Mouse (Mus musculus) urinary bladder, postnatal 10 days (tissue): ENCODE data around the gene Csrp1.

Source experiments
- DNase-seq: peaks from one replicate; pipeline ENCODE4 v3.0.0; 2022; ENCODE audit warnings: low spot score

Gene Csrp1

DNA sequence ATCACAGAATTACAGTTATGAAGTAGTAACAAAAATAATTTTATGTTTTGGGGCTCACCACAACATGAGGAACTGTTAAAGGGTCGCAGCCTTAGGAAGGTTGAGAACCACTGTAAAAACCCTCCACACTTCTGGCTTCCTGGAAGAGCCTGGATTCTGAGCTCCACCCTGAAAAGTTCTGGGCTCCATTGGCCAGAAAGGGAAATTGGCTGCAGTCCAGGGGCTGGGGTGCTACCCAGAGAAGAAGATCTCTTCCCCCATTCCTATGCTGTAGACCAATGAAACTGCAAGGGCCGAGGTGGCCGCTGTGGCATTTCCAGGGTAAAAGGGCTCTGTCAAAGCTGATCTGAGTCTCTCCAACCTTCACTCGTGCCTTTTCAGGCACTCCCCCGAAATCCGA, 21.8 kb upstream of the Csrp1 start:
- DNase-seq, result no peak

- DNase-seq, result no peak
Observed at GRCm38 (mm10) chr1:135698451-135698921, 21.4 kb upstream of the Csrp1 start.

DNA sequence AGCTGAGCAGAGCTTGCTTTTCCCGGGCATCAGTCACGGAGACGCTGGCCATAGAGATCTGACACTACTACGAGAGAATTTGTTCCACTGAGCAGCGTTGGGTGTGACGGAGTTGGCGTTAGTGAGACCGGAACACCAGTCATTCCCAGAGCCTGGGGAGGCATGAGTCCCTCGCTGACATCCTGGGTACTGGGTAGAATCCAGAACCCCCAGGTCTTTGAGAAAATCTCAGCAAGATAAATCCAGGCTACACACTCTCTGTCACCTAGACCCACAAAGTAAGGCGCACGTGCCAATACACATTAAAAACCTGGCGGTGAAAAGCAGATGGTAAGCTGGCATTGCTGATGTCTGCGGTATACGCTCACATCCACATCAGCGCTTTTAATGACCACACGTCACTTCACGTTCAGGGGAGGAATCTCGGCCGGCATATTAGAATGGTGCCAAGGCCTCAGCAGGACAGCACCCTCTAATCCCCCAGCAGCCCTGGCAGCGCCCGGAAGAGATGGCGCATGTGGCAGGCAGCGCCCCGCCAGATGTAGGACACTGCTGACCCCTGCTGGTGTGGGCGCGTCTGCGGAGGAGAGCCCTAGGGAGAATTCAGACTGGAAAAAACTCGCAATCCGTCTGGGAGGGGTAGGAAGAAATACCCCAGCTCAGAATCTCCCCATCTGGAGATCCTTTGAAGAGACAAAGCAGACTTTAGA, 20.7 kb upstream of the Csrp1 start:
- DNase-seq, result peak; percentile 46

DNA sequence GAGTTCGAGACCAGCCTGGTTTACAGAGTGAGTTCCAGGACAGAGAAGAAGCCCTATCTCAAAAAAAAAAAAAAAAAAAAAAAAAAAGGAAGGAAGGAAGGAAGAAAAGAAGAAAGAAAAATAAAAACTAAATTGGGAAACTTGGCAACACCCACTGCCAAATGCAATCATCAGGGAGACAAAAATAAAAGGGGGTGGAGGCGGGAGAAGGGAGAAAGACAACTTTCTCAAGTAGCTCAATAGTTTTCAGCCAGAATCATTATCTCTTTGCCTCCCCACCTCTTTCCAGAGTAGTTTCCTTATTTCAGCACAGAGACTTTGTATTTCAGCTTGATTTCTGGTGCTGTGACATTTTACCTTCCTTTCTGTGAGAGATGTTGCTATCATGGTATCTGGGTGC, 20.0 kb upstream of the Csrp1 start:
- no peak for DNase-seq

DNA sequence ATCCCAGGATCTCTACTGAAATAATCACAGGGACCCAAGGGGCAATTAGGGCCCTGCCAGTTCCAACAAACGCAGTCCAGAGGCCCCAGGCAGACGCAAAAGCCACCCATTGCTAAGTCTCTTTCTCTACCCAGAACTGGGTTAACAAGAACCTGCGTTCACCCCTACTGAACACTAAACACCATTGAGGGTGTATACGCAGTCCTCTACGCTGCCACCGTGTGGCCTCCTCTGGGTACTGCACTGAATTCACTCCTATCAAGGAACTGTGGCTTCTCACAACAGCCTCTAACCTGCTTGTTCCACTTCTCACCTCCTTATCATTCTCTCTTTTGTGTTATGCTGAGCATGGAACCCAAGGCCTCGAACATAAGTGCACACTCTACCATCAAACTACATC, 19.3 kb upstream of the Csrp1 start:
- DNase-seq, result no peak

- no peak for DNase-seq
Observed at GRCm38 (mm10) chr1:135701314-135701713, 18.5 kb upstream of the Csrp1 start.

DNA sequence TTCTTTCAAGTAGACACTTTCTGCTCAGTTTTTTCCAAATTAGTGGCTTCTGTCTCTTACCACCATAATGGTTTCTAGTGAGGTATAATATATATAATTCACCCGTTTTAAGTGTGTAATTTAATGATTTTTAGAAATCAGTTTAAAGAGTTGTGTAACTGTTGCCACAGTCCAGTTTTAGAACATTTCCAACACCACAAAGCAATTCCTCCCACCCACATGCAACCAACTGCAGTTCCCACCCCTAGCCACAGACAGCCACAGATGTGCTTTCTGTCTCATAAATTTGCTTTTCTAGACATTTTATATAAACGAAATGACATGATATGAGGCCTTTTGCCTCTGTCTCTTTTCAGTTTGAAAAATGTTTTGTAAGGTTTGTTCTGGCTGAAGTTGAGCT, 17.1 kb upstream of the Csrp1 start:
- no peak for DNase-seq

DNA sequence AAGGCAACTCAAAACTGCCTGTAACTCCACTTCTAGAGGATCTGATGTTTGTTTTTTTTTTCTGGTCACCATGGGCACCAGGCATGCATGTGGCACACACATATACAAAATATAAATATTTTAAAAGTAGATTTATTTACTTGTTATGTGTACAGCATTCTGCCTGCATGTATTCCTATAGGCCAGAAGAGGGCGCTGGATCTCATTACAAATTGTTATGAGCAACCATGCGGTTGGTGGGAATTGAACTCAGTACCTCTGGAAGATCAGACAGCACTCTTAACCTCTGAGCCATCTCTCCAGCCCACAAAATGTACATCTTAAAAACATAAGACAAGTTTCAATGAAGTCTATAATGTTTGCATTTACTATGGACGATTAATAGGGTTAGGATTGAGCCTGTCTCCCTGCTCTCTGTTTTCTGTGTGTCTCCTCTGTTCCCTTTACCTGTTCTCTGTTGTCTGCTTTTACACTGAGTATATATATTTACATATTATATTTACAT, 15.5 kb upstream of the Csrp1 start:
- DNase-seq, result no peak

DNA sequence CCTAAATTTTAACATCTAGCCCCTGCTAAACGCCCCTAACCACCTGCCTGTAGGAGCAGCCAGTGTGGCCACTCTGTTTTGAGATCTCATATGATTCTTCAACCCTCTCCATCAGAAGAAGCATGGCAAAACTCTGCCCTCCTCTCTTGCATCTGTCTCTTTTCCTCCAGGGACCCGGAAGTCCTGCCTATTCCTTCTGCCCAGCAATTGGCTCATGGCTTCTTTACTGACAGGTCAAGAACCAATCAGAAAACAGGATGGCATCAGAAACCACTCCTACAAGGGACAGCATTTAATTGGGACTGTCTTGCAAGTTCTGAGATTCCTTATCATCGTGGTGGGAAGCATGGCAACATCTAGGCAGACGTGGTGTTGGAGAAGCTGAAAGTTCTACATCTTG, 11.5 kb upstream of the Csrp1 start:
- DNase-seq, result no peak

DNA sequence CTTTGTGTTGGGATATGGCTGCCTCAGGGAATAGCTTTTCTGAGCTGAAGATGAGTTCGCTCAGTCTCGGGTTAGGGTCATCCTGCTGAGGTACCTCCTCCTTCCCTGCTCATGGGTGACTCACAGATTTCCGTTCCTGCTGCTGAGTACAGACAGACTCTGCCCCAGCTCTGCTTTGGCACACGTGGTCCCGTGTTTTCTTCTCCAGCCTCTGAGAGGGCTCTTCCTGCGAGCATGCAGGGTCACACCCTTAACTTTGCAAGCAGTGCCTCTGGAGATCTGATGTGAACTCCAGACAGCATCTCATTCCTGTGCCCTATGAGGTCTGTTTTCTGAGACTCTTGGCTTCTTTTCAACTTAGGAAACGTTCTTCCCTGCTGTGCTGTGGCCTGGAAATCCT, 8.7 kb upstream of the Csrp1 start:
- no peak for DNase-seq

GRCm38 (mm10) chr1:135714028-135714815, 5.6 kb upstream of the Csrp1 start:
- no peak for DNase-seq

- DNase-seq, result no peak
Observed at GRCm38 (mm10) chr1:135714901-135715609, 4.8 kb upstream of the Csrp1 start.

DNA sequence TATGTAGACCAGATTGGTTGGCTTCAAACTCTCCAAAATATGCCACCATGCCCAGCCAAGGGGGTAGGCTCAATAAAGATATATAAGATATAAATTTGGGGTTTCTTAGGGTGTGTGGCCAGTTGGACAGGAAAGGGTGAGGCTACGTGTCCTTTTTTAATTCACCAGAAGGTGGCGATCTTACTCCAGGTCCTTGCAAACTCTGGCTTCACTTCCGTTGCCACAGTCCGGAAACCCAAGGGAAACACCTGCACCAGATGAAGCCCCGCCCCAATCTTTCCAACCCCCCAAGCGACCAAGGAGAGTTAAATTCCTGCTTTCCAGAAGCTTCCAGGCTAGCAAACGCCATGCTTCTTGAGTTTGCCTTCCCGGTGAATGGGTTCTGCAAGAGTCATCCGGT, 375 bp upstream of the Csrp1 start:
- DNase-seq, result no peak

DNA sequence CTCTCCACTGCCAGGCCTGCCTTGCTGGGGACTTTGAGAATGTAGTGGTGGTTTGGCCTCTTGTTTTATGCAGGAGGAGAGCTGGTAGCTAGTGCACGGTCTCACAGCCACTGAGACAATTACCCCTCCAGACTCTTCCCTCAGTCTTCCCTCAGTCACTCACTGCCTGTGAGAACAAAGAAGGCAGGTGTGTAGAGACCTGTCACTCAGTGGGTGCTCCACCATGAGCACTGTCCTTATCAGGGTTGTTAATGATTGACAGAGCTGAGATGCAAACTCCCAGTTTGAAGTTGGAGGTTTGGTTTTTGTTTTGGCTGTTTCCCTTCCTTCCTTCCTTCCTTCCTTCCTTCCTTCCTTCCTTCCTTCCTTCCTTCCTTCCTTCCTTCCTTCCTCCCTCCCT, 3.2 kb downstream of the Csrp1 start:
- DNase-seq, result no peak

DNA sequence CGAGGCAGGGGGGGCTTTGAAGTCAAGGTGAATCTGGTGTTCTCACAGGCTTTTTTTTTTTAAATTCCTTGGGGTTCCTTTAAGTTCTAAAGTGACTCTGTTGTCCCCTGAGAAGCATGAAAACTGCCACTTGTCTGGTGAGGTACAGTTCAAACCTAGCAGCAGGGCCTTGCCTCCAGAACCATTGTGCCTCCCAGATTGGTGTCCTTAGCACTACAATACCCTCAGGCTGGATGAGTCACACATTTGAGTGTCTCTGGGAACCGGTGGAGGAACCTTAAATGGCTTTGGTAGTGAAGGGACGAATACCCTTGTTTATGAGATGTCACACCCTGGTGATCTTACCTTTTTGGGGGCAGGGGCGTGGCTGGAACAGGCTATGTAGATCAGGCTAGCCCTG, 4.3 kb downstream of the Csrp1 start:
- DNase-seq, result no peak

DNA sequence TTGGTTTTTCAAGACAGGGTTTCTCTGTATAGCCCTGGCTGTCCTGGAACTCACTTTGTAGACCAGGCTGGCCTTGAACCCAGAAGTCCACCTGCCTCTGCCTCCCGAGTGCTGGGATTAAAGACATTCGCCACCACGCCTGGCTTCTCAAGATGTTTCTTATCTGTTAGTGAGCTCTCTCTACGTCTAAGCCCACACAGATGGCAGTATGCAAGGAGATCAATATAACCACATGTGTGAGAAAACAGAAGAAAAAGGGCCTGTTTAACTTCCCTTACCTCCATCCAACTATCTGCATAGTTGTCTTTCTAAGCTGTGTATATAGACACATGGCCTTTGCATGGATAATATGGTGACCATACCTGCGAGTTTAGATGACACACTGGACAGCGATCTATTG, 5.5 kb downstream of the Csrp1 start:
- no peak for DNase-seq

GRCm38 (mm10) chr1:135725936-135726335, 6.1 kb downstream of the Csrp1 start:
- DNase-seq, result no peak

DNA sequence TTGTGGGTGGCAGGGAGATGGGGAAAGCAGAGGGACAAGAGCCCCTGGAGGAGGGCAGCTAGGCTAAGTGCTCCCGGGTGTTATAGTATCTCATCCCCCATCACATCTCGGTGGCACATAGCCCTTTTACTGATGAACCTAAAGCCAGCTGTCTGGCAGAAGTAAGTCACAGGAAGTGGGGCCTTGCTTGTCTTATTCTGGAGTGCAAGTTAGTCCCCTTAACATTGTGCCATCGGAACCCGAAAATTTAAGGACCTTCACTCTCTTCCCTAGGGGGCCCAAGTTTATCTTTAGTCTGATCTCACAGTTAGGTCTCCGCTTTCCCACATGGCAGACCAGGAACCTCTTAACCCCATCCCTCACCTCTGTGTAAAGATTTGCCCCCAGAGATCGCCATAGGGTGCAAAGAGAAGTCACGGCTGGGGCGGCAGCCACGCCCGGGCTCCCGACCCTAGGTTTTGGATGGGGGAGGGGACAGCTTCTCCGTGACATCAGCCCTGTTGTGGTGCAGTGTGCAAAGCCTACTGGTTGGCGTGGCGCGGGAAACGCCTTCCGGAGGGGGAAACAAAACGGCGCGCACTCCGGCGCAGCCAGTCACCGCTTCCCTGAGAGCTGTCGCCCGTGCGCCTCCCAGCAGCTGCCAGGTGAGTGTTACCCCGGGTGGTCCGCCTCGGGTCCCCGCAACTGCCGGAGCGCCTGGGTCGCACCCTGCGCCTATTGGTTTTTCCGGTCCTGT, 8.9 kb downstream of the Csrp1 start:
- DNase-seq, result peak; percentile 64

DNA sequence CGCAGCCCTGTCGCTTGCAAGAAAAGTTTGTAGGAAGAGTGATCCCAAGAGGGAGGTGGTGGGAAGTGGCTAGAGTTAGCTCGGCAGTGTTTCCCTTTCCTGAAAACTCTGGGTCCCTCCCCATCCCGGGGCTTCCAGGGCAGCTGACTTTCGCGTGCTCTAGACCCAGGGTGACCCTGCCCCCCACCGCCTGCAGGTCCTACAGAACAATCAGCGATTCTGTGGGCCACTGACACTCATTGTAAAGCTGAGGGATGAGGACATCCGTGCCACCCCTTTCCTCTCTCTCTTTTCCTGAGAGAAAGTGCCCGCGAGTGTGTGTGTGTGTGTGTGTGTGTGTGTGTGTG, 9.5 kb downstream of the Csrp1 start:
- DNase-seq, result no peak

GRCm38 (mm10) chr1:135729821-135730220, 10.0 kb downstream of the Csrp1 start:
- DNase-seq, result no peak

GRCm38 (mm10) chr1:135730296-135730695, 10.4 kb downstream of the Csrp1 start:
- DNase-seq, result no peak

DNA sequence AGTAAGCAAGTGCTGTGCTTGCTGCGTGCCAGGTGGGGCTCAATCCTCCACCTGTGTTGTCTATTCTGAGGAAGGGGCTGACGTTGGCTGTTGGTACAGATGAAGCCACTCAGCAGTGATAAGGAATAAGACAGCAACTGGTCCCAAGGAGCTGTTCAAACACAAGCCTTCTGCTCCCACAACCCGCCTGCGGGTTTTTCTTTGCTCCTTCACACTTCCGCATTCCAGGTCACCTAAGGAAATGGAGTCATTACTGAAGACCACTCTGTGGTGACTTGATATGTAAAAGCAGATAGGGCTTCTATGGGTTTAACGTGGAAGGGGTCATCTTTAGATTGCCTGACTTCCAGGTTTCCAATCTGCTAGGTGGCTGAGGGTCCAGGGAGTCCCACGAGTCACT, 11.5 kb downstream of the Csrp1 start:
- no peak for DNase-seq
